Mouse (Mus musculus) kidney, postnatal 0 days (tissue): ENCODE data around the gene Ahnak. TPM values are rescaled to one million over a fixed set of nuclear protein-coding genes. Genes with fewer than 3 reads are reported as not detected.

Experiments
- ATAC-seq: fragments of 200-750 bp; cut with Nextera tagmentation; replicated peaks from 2 replicates; pipeline ENCODE4 v1.8.0; 2017; ENCODE audit warnings: low read depth, moderate number of reproducible peaks, moderate TSS enrichment, moderate library complexity; ENCODE audit not compliant: low FRiP score
- DNase-seq: peaks from one replicate; pipeline ENCODE4 v3.0.0-alpha.2; 2016; ENCODE audit warnings: low spot score
- H3K27ac ChIP-seq: fragments of 300-500 bp; sonication (generic); 2 replicates; pipeline ENCODE4 v1.5.1; 2014; ENCODE audit warnings: mild to moderate bottlenecking
- H3K27me3 ChIP-seq: fragments of 300-500 bp; sonication (generic); 2 replicates; pipeline ENCODE4 v1.6.1; 2014; ENCODE audit warnings: low read length, mixed read lengths; ENCODE audit not compliant: insufficient read depth
- H3K36me3 ChIP-seq: fragments of 300-500 bp; sonication (generic); 2 replicates; pipeline ENCODE4 v1.6.1; 2014; ENCODE audit warnings: low read length, mixed read lengths; ENCODE audit not compliant: insufficient read depth
- H3K4me1 ChIP-seq: fragments of 300-500 bp; sonication (generic); replicated peaks from 2 replicates; pipeline ENCODE4 v1.6.1; 2014; ENCODE audit warnings: antibody characterized with exemption, low read length, mixed read lengths; ENCODE audit not compliant: insufficient read depth
- H3K4me2 ChIP-seq: fragments of 300-500 bp; sonication (generic); 2 replicates; pipeline ENCODE4 v1.6.1; 2014; ENCODE audit warnings: mild to moderate bottlenecking, low read length, moderate library complexity, mixed read lengths
- H3K4me3 ChIP-seq: fragments of 300-500 bp; sonication (generic); replicated peaks from 2 replicates; pipeline ENCODE4 v1.5.1; 2014; ENCODE audit warnings: low read depth, low read length
- H3K9ac ChIP-seq: fragments of 300-500 bp; sonication (generic); 2 replicates; pipeline ENCODE4 v1.6.1; 2014; ENCODE audit warnings: low read depth, low read length
- H3K9me3 ChIP-seq: fragments of 300-500 bp; sonication (generic); replicated peaks from 2 replicates; pipeline ENCODE4 v1.6.1; 2016; ENCODE audit warnings: low read length, inconsistent platforms, mixed read lengths
- CTCF ChIP-seq: IDR thresholded peaks from 2 replicates; pipeline ENCODE4 v1.5.1; 2016; ENCODE audit warnings: antibody characterized with exemption, low read depth, mild to moderate bottlenecking, moderate library complexity
- WGBS: fragments of 180-500 bp; shearing (Covaris S2); extraction: QIAGEN DNeasy Blood & Tissue Kit; methylation state at CpG from one replicate; pipeline ENCODE4 v1.1.7; 2014; 5-methylcytosine and 5-hydroxymethylcytosine counted together
- polyA plus RNA-seq: library from polyadenylated mRNA; unstranded; fragments of >200 nt; fragmentation: Nextera tagmentation; extraction: Ambion mirVana; gene quantifications from 2 replicates; pipeline ENCODE4 v1.2.1, GENCODE M21; 2015

Gene Ahnak
- polyA plus RNA-seq = 22.5 and 27.5 TPM in 2 replicates

- Histone ChIP-seq H3K4me2 (peak within 1 kb of the TSS; percentile 90), H3K9ac (peak within 1 kb of the TSS; percentile 86), H3K36me3 (no peaks in the 10 kb centered on the region), H3K27ac (peak within 1 kb of the TSS; percentile 94), H3K9me3 (no peaks in the 10 kb centered on the region), H3K4me1 (peaks cover 31% of the 10 kb centered on the region), H3K4me3 (peak within 1 kb of the TSS; percentile 79), H3K27me3 (no peaks in the 10 kb centered on the region)
- ATAC-seq (peak; percentile 64), DNase-seq (peak; percentile 79)
- TF ChIP-seq CTCF = no peak
- 0% methylated on average over 31 of the region's 42 CpGs for WGBS
These were observed at the start of gene Ahnak for GRCm38 (mm10) chr19:8989066-8989566. TSS of gene Ahnak (plus strand) at chr19:8989284.

GRCm38 (mm10) chr19:8940526-8941133, 48.5 kb upstream of the Ahnak start:
- DNase-seq (no peak), ATAC-seq (no peak)
- Histone ChIP-seq H3K27ac (no peak overlapping the region), H3K4me3 (no peak overlapping the region), H3K9me3 (no peaks in the 10 kb centered on the region), H3K4me1 (peaks cover 9% of the 10 kb centered on the region; the same call in 1 of the 2 replicates), H3K36me3 (peaks cover 31% of the 10 kb centered on the region), H3K4me2 (no peak overlapping the region), H3K9ac (peak overlapping the region; percentile 99; the same call in 1 of the 2 replicates), H3K27me3 (no peaks in the 10 kb centered on the region)
- TF ChIP-seq CTCF = no peak
- WGBS = 78% methylated on average over 15 of the region's 15 CpGs

GRCm38 (mm10) chr19:8941136-8941514, 48.0 kb upstream of the Ahnak start:
- WGBS = 26% methylated on average over 10 of the region's 10 CpGs
- TF ChIP-seq CTCF = no peak
- no peak for DNase-seq
- Histone ChIP-seq H3K9me3 (no peaks in the 10 kb centered on the region), H3K27ac (peak overlapping the region; percentile 99), H3K4me3 (peak overlapping the region; percentile 96), H3K27me3 (no peaks in the 10 kb centered on the region), H3K9ac (peak overlapping the region; percentile 99), H3K4me2 (peak overlapping the region; percentile 80), H3K36me3 (peaks cover 36% of the 10 kb centered on the region), H3K4me1 (peaks cover 9% of the 10 kb centered on the region; the same call in 1 of the 2 replicates)
- no peak for ATAC-seq

- ATAC-seq (peak; percentile 94), DNase-seq (peak; percentile 99)
- H3K4me1 ChIP-seq = peaks cover 9% of the 10 kb centered on the region; the same call in 1 of the 2 replicates
- H3K9ac ChIP-seq = peak within 1 kb of the TSS; percentile 99
- peak; percentile 36 for TF ChIP-seq CTCF
- under 1% methylated on average over 63 of the region's 64 CpGs for WGBS
- H3K4me2 ChIP-seq = peak within 1 kb of the TSS; percentile 80
- H3K4me3 ChIP-seq = peak within 1 kb of the TSS; percentile 96
- peaks cover 38% of the 10 kb centered on the region for H3K36me3 ChIP-seq
- H3K9me3 ChIP-seq = no peaks in the 10 kb centered on the region
- H3K27me3 ChIP-seq = no peaks in the 10 kb centered on the region
- H3K27ac ChIP-seq = peak within 1 kb of the TSS; percentile 99
These were observed 47.4 kb upstream of the Ahnak start, which contains the start of gene Mta2 for GRCm38 (mm10) chr19:8941515-8942217. TSS of gene Mta2 (plus strand) at chr19:8941875.

GRCm38 (mm10) chr19:8942276-8942964, 46.7 kb upstream of the Ahnak start:
- no peak for TF ChIP-seq CTCF
- ATAC-seq = peak; percentile 50
- Histone ChIP-seq H3K9me3 (no peaks in the 10 kb centered on the region), H3K9ac (peak overlapping the region; percentile 99), H3K27me3 (no peaks in the 10 kb centered on the region), H3K4me3 (peak overlapping the region; percentile 96), H3K27ac (peak overlapping the region; percentile 99), H3K4me2 (peak overlapping the region; percentile 80), H3K36me3 (peaks cover 42% of the 10 kb centered on the region), H3K4me1 (peaks cover 9% of the 10 kb centered on the region; the same call in 1 of the 2 replicates)
- peak; percentile 71 for DNase-seq
- under 1% methylated on average over 44 of the region's 46 CpGs for WGBS

- DNase-seq (no peak), ATAC-seq (no peak)
- H3K4me3 ChIP-seq = peak overlapping the region; percentile 96
- TF ChIP-seq CTCF = no peak
- WGBS = 51% methylated on average over 2 of the region's 2 CpGs
- no peaks in the 10 kb centered on the region for H3K27me3 ChIP-seq
- H3K4me1 ChIP-seq = peaks cover 9% of the 10 kb centered on the region; the same call in 1 of the 2 replicates
- H3K27ac ChIP-seq = no peak overlapping the region
- peaks cover 44% of the 10 kb centered on the region for H3K36me3 ChIP-seq
- peak overlapping the region; percentile 99 for H3K9ac ChIP-seq
- no peaks in the 10 kb centered on the region for H3K9me3 ChIP-seq
- H3K4me2 ChIP-seq = peak overlapping the region; percentile 80
These were observed 46.0 kb upstream of the Ahnak start for GRCm38 (mm10) chr19:8943047-8943446.
